Mouse (Mus musculus) cerebellum, adult 2 months (tissue): ENCODE results near the gene Cdc42bpb.

Experiments used
- CTCF ChIP-seq: fragments of 200-500 bp; IDR thresholded peaks from 2 replicates; pipeline ENCODE4 v1.5.1; 2011; ENCODE audit warnings: low read depth, mild to moderate bottlenecking, control low read depth, low read length, moderate library complexity, borderline replicate concordance; ENCODE audit not compliant: insufficient read depth
- POLR2A ChIP-seq: fragments of 200-500 bp; IDR thresholded peaks from 2 replicates; pipeline ENCODE4 v1.6.1; 2011; ENCODE audit warnings: low read length, control low read depth, borderline replicate concordance; ENCODE audit not compliant: insufficient read depth

GRCm38 (mm10) chr12:111321832-111322231 is 55.7 kb downstream of the Cdc42bpb start:
- TF ChIP-seq POLR2A (no peak), CTCF (no peak)
